Mouse (Mus musculus) CH12.LX (cell line): ENCODE results near the gene Fbxo31. TPM values are rescaled to one million over a fixed set of nuclear protein-coding genes. Genes with fewer than 3 reads are reported as not detected.

ENCODE experiments used
- DNase-seq: peaks from one replicate; pipeline ENCODE4 v3.0.0-alpha.2; 2013; ENCODE audit errors: extremely low read depth
- H3K27ac ChIP-seq: 2 replicates; pipeline ENCODE4 v1.5.1; 2012; ENCODE audit warnings: low read depth, mild to moderate bottlenecking, control low read depth, moderate library complexity; ENCODE audit not compliant: insufficient read depth
- H3K27me3 ChIP-seq: replicated peaks from 2 replicates; pipeline ENCODE3; 2012; ENCODE audit warnings: inconsistent platforms
- H3K36me3 ChIP-seq, 2 experiments: replicated peaks in 1 of 2; 2 replicates each; pipeline versions ENCODE3 to v1.6.1; 2012; ENCODE audit warnings: inconsistent platforms in 1 of 2, low read length in 1 of 2, mild to moderate bottlenecking in 1 of 2, mixed read lengths in 1 of 2, moderate library complexity in 1 of 2; ENCODE audit not compliant: control insufficient read depth in 1 of 2, insufficient read depth in 1 of 2
- H3K4me1 ChIP-seq, 2 experiments: 2 replicates each; pipeline ENCODE4 v1.6.1; 2012; ENCODE audit warnings: inconsistent platforms in 1 of 2, moderate library complexity in 1 of 2; ENCODE audit not compliant: insufficient read depth in 2 of 2, control insufficient read depth in 1 of 2
- H3K4me2 ChIP-seq: 2 replicates; pipeline ENCODE4 v1.6.1; 2012; ENCODE audit warnings: low read depth, mild to moderate bottlenecking, control low read depth; ENCODE audit not compliant: poor library complexity, insufficient read depth, severe bottlenecking
- H3K4me3 ChIP-seq, 3 experiments: fragments of 150-350 bp in 1 of 3; sonication (generic) in 1 of 3; replicated peaks in 1 of 3; 2 replicates each; pipeline versions ENCODE3 to v1.5.1; 2011 to 2012; ENCODE audit warnings: low read depth in 2 of 3, low read length in 2 of 3, mild to moderate bottlenecking in 2 of 3, moderate library complexity in 2 of 3, control low read depth in 1 of 3, improper control_type of control experiment in 1 of 3, inconsistent platforms in 1 of 3, mixed read lengths in 1 of 3; ENCODE audit not compliant: poor library complexity in 1 of 3
- H3K79me2 ChIP-seq: replicated peaks from 2 replicates; pipeline ENCODE4 v1.6.1; 2012; ENCODE audit warnings: mild to moderate bottlenecking, moderate library complexity; ENCODE audit not compliant: control insufficient read depth, poor library complexity, insufficient read depth, severe bottlenecking; ENCODE audit errors: extremely low read depth
- H3K9ac ChIP-seq: 2 replicates; pipeline ENCODE4 v1.6.1; 2012; ENCODE audit warnings: low read depth, mild to moderate bottlenecking, control low read depth, moderate library complexity; ENCODE audit not compliant: insufficient read depth
- H3K9me3 ChIP-seq: replicated peaks from 2 replicates; pipeline ENCODE3; 2012; ENCODE audit warnings: low read length, inconsistent platforms, mixed read lengths
- BHLHE40 ChIP-seq: IDR thresholded peaks from 2 replicates; pipeline ENCODE4 v1.6.1; 2011; ENCODE audit warnings: mild to moderate bottlenecking, low read depth, low read length, improper control_type of control experiment
- CHD1 ChIP-seq: IDR thresholded peaks from 2 replicates; pipeline ENCODE4 v1.6.1; 2012; ENCODE audit warnings: low read depth, low read length, improper control_type of control experiment, inconsistent platforms
- ELF1 ChIP-seq: IDR thresholded peaks from 2 replicates; pipeline ENCODE4 v1.6.1; 2014; ENCODE audit warnings: low read depth, mild to moderate bottlenecking, inconsistent platforms, low read length, improper control_type of control experiment
- EP300 ChIP-seq: IDR thresholded peaks from 2 replicates; pipeline ENCODE4 v1.6.1; 2011; ENCODE audit warnings: low read length, improper control_type of control experiment
- ETS1 ChIP-seq: conservative IDR thresholded peaks from 2 replicates; pipeline ENCODE4 v1.6.1; 2012; ENCODE audit warnings: low read depth, mild to moderate bottlenecking, inconsistent platforms, low read length, improper control_type of control experiment, moderate library complexity
- GABPA ChIP-seq: IDR thresholded peaks from 2 replicates; pipeline ENCODE4 v1.6.1; 2012; ENCODE audit warnings: low read depth, low read length, improper control_type of control experiment, inconsistent platforms; ENCODE audit not compliant: insufficient replicate concordance
- HCFC1 ChIP-seq: IDR thresholded peaks from 2 replicates; pipeline ENCODE4 v1.6.1; 2012; ENCODE audit warnings: low read depth, mild to moderate bottlenecking, inconsistent platforms, low read length, improper control_type of control experiment
- IRF4 ChIP-seq: IDR thresholded peaks from 2 replicates; pipeline ENCODE4 v1.6.1; 2014; ENCODE audit warnings: low read depth, mild to moderate bottlenecking, inconsistent platforms, low read length, improper control_type of control experiment
- JUND ChIP-seq: conservative IDR thresholded peaks from 2 replicates; pipeline ENCODE4 v1.6.1; 2011; ENCODE audit warnings: low read depth, low read length, improper control_type of control experiment
- KAT2A ChIP-seq: IDR thresholded peaks from 2 replicates; pipeline ENCODE4 v1.6.1; 2012; ENCODE audit warnings: low read length, improper control_type of control experiment, inconsistent platforms; ENCODE audit not compliant: insufficient replicate concordance
- MAFK ChIP-seq: IDR thresholded peaks from 2 replicates; pipeline ENCODE4 v1.6.1; 2011; ENCODE audit warnings: low read length, improper control_type of control experiment; ENCODE audit not compliant: insufficient replicate concordance
- MAX ChIP-seq: IDR thresholded peaks from 2 replicates; pipeline ENCODE4 v1.6.1; 2011; ENCODE audit warnings: low read length, improper control_type of control experiment
- MAZ ChIP-seq: IDR thresholded peaks from 2 replicates; pipeline ENCODE4 v1.6.1; 2012; ENCODE audit warnings: low read depth, mild to moderate bottlenecking, inconsistent platforms, low read length, improper control_type of control experiment, moderate library complexity
- MEF2A ChIP-seq: IDR thresholded peaks from 2 replicates; pipeline ENCODE4 v1.6.1; 2014; ENCODE audit warnings: low read depth, mild to moderate bottlenecking, inconsistent platforms, low read length, improper control_type of control experiment, borderline replicate concordance
- MYC ChIP-seq: IDR thresholded peaks from 2 replicates; pipeline ENCODE4 v1.6.1; 2011; ENCODE audit warnings: low read depth, mild to moderate bottlenecking, improper control_type of control experiment, low read length
- NRF1 ChIP-seq: IDR thresholded peaks from 2 replicates; pipeline ENCODE4 v1.6.1; 2014; ENCODE audit warnings: low read depth, mild to moderate bottlenecking, inconsistent platforms, low read length, improper control_type of control experiment, moderate library complexity
- PAX5 ChIP-seq: IDR thresholded peaks from 2 replicates; pipeline ENCODE4 v1.6.1; 2012; ENCODE audit warnings: low read length, inconsistent platforms, mixed read lengths
- POLR2A ChIP-seq: IDR thresholded peaks from 2 replicates; pipeline ENCODE4 v1.6.1; 2011; ENCODE audit warnings: low read depth, mild to moderate bottlenecking, improper control_type of control experiment, low read length
- RAD21 ChIP-seq: IDR thresholded peaks from 2 replicates; pipeline ENCODE4 v1.6.1; 2011; ENCODE audit warnings: low read depth, mild to moderate bottlenecking, low read length, improper control_type of control experiment, moderate library complexity
- TCF12 ChIP-seq: IDR thresholded peaks from 2 replicates; pipeline ENCODE4 v1.6.1; 2014; ENCODE audit warnings: low read depth, mild to moderate bottlenecking, inconsistent platforms, low read length, improper control_type of control experiment
- UBTF ChIP-seq: IDR thresholded peaks from 2 replicates; pipeline ENCODE4 v1.6.1; 2012; ENCODE audit warnings: low read depth, mild to moderate bottlenecking, inconsistent platforms, low read length, improper control_type of control experiment, moderate library complexity
- USF1 ChIP-seq: IDR thresholded peaks from 2 replicates; pipeline ENCODE4 v1.6.1; 2014; ENCODE audit warnings: low read depth, mild to moderate bottlenecking, inconsistent platforms, low read length, improper control_type of control experiment
- ZC3H11A ChIP-seq: IDR thresholded peaks from 2 replicates; pipeline ENCODE4 v1.6.1; 2012; ENCODE audit warnings: low read depth, mild to moderate bottlenecking, inconsistent platforms, low read length, improper control_type of control experiment
- ZKSCAN1 ChIP-seq: IDR thresholded peaks from 2 replicates; pipeline ENCODE4 v1.6.1; 2012; ENCODE audit warnings: low read depth, inconsistent platforms, low read length, improper control_type of control experiment, borderline replicate concordance
- ZMIZ1 ChIP-seq: IDR thresholded peaks from 2 replicates; pipeline ENCODE4 v1.6.1; 2012; ENCODE audit warnings: low read depth, mild to moderate bottlenecking, inconsistent platforms, low read length, improper control_type of control experiment
- ZNF384 ChIP-seq: IDR thresholded peaks from 2 replicates; pipeline ENCODE4 v1.6.1; 2012; ENCODE audit warnings: low read depth, low read length, improper control_type of control experiment, inconsistent platforms
- dilution Hi-C: fragments of 300-500 bp; cut with MboI; formaldehyde crosslinking; loops from 2 replicates; pipeline ENCODE4 v1.14.3; 2020; ENCODE audit warnings: low sequenced_read_pairs; ENCODE audit not compliant: extremely low pct_unique_long_range_greater_than_20kb, extremely low pct_ligation_motif_present
- in situ Hi-C: fragments of 300-500 bp; cut with MboI; formaldehyde crosslinking; loops from 3 replicates; pipeline ENCODE4 v1.14.3; 2019; ENCODE audit warnings: low sequenced_read_pairs, low pct_ligation_motif_present, low pct_unique_long_range_greater_than_20kb, mixed read lengths
- polyA plus RNA-seq: library from polyadenylated mRNA; unstranded; fragments of >175 nt; gene quantifications from 2 replicates; pipeline ENCODE4 v1.2.1, GENCODE M21; 2012; ENCODE audit warnings: low read depth; ENCODE audit not compliant: insufficient read length
- total RNA-seq, 2 experiments: library from RNA; depleted of rRNA; stranded (reverse); fragments of 300-350 nt in 1 of 2; fragments of >200 nt in 1 of 2; gene quantifications; 2 replicates each; pipeline ENCODE4 v1.2.3; 2012 to 2014

Gene Fbxo31
- total and polyA plus RNA-seq, 3 experiments: 13.2 to 24.7 (median 14.2) TPM

DNA sequence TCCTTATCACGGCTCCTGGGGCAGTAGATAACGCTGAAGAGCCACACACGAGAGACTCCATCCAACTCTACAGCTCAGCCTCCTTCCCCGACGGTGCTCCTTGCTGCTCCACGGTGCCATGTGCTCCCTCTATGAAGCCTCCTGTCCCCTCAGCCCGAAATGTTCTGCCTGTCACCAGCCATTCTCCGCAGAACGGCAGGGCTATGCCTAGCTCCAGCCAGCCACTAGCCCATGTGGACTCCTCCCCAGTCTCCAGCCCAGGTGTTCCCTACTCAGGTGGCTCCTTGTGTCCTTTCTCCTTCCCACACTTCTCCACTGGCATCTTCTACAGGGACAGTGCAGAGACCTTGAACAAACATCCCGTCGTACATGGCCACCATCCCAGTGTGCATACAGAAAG is 33.7 kb downstream of the Fbxo31 start:
- Histone ChIP-seq H3K4me1 (peaks cover 0 to 7% of the 10 kb centered on the region in 2 experiments; a peak in 2 of 4 replicates), H3K27me3 (peaks cover 45% of the 10 kb centered on the region), H3K4me2 (no peak overlapping the region), H3K79me2 (no peaks in the 10 kb centered on the region), H3K4me3 (no peak overlapping the region), H3K9me3 (peaks cover 2% of the 10 kb centered on the region), H3K36me3 (peaks cover 2 to 11% of the 10 kb centered on the region in 2 experiments)
- in situ Hi-C loops (loop anchor here (10.0 kb wide), 1 partner anchor 140 kb away; no protein-coding TSS in a partner anchor), dilution Hi-C loops (no loop called here)
- DNase-seq: no peak
- TF ChIP-seq IRF4 (no peak), ZNF384 (no peak), BHLHE40 (no peak), PAX5 (no peak), KAT2A (no peak), ELF1 (no peak), CHD1 (no peak), JUND (no peak), RAD21 (no peak), POLR2A (no peak), HCFC1 (no peak), GABPA (no peak), MAZ (no peak), ZKSCAN1 (no peak), MYC (no peak), UBTF (no peak), USF1 (no peak), ZC3H11A (no peak), NRF1 (no peak)
- TF ChIP-seq, all 38 proteins: peak for 0
- H3K9ac ChIP-seq: no peak overlapping the region
- H3K27ac ChIP-seq: no peak overlapping the region

DNA sequence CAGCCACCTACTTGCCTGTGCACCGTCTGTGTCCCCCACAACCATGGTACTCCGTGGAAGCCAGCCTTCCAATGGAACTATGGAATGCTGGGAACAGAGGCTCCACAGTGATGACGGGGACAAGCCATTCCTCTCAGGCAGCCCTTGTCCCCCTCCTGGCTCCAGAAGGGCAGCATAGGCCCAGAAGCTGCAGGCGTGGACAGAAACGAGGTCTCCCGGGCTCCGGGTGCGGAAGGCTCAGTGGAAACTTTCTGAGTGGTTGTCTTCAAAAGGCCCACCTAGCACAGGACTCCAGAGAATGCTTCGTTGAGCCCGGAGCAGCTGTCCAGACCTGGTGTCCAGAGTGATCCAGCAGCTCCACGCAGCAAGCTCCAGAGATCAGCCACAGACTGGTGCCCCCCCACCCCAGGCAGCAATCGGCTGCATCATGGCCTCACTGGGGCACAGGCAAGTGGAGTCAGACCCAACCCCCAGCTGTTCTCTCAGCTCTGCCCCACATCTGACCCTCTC is 34.3 kb downstream of the Fbxo31 start, which contains the start of gene 1700018B08Rik:
Gene 1700018B08Rik (minus strand): TSS at position 45 of the 510 bp plus-strand sequence.
- DNase-seq: no peak
- H3K36me3 ChIP-seq: peaks cover 0 to 5% of the 10 kb centered on the region in 2 experiments
- dilution Hi-C loops (no loop called here), in situ Hi-C loops (loop anchor here (10.0 kb wide), 1 partner anchor 140 kb away; no protein-coding TSS in a partner anchor)
- no peaks in the 10 kb centered on the region for H3K79me2 ChIP-seq
- no peak within 1 kb of the TSS for H3K27ac ChIP-seq
- H3K9me3 ChIP-seq: peaks cover 5% of the 10 kb centered on the region
- peaks cover 51% of the 10 kb centered on the region for H3K27me3 ChIP-seq
- no peak within 1 kb of the TSS for H3K4me2 ChIP-seq
- no peak for TF ChIP-seq MAFK
- TF ChIP-seq CHD1: no peak
- no peak for TF ChIP-seq UBTF
- TF ChIP-seq MAX: no peak
- TF ChIP-seq EP300: no peak
- TF ChIP-seq HCFC1: no peak
- TF ChIP-seq ETS1: no peak
- no peak for TF ChIP-seq MEF2A
- no peak for TF ChIP-seq USF1
- TF ChIP-seq ZMIZ1: no peak
- TF ChIP-seq ELF1: no peak
- no peak for TF ChIP-seq PAX5
- no peak for TF ChIP-seq TCF12
- H3K4me3 ChIP-seq: no peak within 1 kb of the TSS
- H3K9ac ChIP-seq: no peak within 1 kb of the TSS
- H3K4me1 ChIP-seq: peaks cover 0 to 7% of the 10 kb centered on the region in 2 experiments; a peak in 2 of 4 replicates
